Mouse (Mus musculus) thymus, adult 2 months (tissue): ENCODE data around the gene Kcnj4. TPM values are rescaled to one million over a fixed set of nuclear protein-coding genes. Genes with fewer than 3 reads are reported as not detected.

Experiments
- DNase-seq: peaks from one replicate; pipeline ENCODE4 v3.0.0; 2021
- H3K27ac ChIP-seq: fragments of 200-500 bp; 2 replicates; pipeline ENCODE4 v1.5.1; 2012; ENCODE audit warnings: low read length, control low read depth; ENCODE audit not compliant: control insufficient read depth, insufficient read depth
- H3K27me3 ChIP-seq: fragments of 200-500 bp; 2 replicates; pipeline ENCODE4 v1.6.1; 2012; ENCODE audit warnings: mild to moderate bottlenecking, low read length, moderate library complexity, mixed read lengths; ENCODE audit not compliant: control insufficient read depth, insufficient read depth
- H3K36me3 ChIP-seq: fragments of 200-500 bp; 2 replicates; pipeline ENCODE4 v1.6.1; 2012; ENCODE audit warnings: mild to moderate bottlenecking, low read length, moderate library complexity; ENCODE audit not compliant: control insufficient read depth, insufficient read depth
- H3K4me1 ChIP-seq: fragments of 200-500 bp; replicated peaks from 2 replicates; pipeline ENCODE4 v1.6.1; 2012; ENCODE audit warnings: low read length; ENCODE audit not compliant: control insufficient read depth, insufficient read depth
- H3K4me3 ChIP-seq: fragments of 200-500 bp; 2 replicates; pipeline ENCODE4 v1.5.1; 2012; ENCODE audit warnings: mild to moderate bottlenecking, low read length, control low read depth, moderate library complexity; ENCODE audit not compliant: control insufficient read depth, insufficient read depth
- CTCF ChIP-seq: fragments of 200-500 bp; IDR thresholded peaks from 2 replicates; pipeline ENCODE4 v1.5.1; 2012; ENCODE audit warnings: mild to moderate bottlenecking, control low read depth, low read length, moderate library complexity, borderline replicate concordance; ENCODE audit not compliant: control insufficient read depth, poor library complexity, insufficient read depth; ENCODE audit errors: extremely low read depth
- POLR2A ChIP-seq: fragments of 200-500 bp; IDR thresholded peaks from 2 replicates; pipeline ENCODE4 v1.6.1; 2012; ENCODE audit warnings: mild to moderate bottlenecking, low read length, control low read depth, moderate library complexity; ENCODE audit not compliant: control insufficient read depth, poor library complexity, insufficient read depth; ENCODE audit errors: extremely low read depth
- WGBS: fragments of 180-500 bp; shearing (Covaris S2); methylation state at CpG from one replicate; pipeline ENCODE4 v1.1.7; 2018; 5-methylcytosine and 5-hydroxymethylcytosine counted together
- polyA plus RNA-seq: library from polyadenylated mRNA; depleted of rRNA; stranded (reverse); fragments of >200 nt; gene quantifications from 2 replicates; pipeline ENCODE4 v1.2.3, GENCODE M21; 2012

Kcnj4 gene
- polyA plus RNA-seq, 1 experiment: not detected

DNA sequence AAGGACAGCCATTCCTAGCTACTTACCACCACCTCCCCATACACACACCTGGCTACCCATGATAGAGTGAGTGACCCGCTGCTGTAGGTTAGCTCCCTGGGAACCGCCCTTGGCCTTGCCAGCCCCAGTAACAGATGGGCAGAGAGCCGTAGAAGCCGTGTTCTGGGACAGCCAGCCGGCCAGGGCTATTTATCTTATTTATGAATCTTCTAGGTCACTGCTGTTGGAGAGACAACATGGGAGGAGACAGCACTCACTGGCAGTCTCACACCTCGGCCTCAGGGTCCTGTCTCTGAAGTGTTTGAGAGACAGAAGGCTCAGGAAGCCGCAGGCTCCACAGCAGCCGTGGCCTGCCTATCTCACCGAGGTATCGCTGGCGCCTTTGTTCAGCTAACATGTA is 15.6 kb downstream of the Kcnj4 start:
- TF ChIP-seq CTCF: no peak
- TF ChIP-seq POLR2A: no peak
- DNase-seq: no peak
- 79% methylated on average over 11 of the region's 11 CpGs for WGBS
- no peak overlapping the region for H3K4me3 ChIP-seq
- no peaks in the 10 kb centered on the region for H3K27me3 ChIP-seq
- H3K27ac ChIP-seq: no peak overlapping the region
- H3K4me1 ChIP-seq: no peaks in the 10 kb centered on the region
- no peaks in the 10 kb centered on the region for H3K36me3 ChIP-seq

DNA sequence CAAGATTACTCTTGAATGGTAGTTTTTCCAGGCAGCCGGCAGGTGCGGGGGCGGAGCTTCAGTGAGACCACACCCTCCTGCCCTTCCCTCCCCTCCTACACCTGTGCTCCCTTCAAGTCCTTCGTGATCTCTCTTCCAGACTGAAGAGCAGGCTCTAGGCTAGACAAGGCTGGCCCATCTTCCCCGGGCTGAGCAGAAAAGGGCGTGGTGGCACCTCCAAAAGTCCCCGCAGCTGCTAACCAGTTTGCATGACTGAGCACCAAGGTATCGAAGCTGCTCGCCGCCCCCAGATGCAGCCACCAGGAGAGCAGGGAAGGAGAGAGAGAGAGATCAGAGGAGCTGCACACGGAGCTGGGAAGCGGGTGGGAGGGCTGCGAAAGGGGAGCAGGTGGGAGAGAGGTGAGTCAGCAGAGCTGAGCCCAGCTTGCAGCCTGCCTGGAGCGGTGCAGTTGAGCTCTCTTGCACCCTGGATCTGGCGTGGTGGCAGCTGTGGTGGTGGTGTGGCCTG is 23.8 kb downstream of the Kcnj4 start:
- H3K27ac ChIP-seq: no peak overlapping the region
- no peaks in the 10 kb centered on the region; the same call in 1 of the 2 replicates for H3K27me3 ChIP-seq
- no peak for DNase-seq
- no peaks in the 10 kb centered on the region for H3K4me1 ChIP-seq
- 30% methylated on average over 15 of the region's 15 CpGs for WGBS
- TF ChIP-seq POLR2A (no peak), CTCF (no peak)
- H3K4me3 ChIP-seq: no peak overlapping the region
- no peaks in the 10 kb centered on the region for H3K36me3 ChIP-seq

DNA sequence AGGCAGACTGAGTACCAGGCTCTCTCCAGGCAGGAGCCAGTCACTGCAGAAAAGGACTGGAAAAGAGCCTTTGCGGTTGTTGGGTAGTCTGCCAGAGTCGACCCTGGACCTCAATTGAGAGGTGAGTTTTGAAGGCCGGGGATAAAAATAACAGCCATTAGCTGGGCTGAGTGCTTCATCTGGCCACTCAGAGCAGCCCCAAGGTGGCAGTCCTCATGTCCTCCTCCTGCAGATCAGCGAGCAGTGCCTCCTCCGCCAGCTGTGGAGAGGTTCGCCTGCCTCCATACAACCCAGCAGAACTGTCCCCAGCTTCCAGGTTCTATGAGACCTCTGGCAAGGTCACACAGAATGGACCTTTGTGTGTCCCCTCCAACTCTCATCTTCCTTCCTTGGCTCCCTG is 27.8 kb downstream of the Kcnj4 start:
- Histone ChIP-seq H3K4me3 (no peak overlapping the region), H3K4me1 (no peaks in the 10 kb centered on the region), H3K36me3 (no peaks in the 10 kb centered on the region), H3K27ac (no peak overlapping the region), H3K27me3 (no peaks in the 10 kb centered on the region; the same call in 1 of the 2 replicates)
- TF ChIP-seq CTCF: no peak
- no peak for TF ChIP-seq POLR2A
- 73% methylated on average over 6 of the region's 6 CpGs for WGBS
- no peak for DNase-seq

DNA sequence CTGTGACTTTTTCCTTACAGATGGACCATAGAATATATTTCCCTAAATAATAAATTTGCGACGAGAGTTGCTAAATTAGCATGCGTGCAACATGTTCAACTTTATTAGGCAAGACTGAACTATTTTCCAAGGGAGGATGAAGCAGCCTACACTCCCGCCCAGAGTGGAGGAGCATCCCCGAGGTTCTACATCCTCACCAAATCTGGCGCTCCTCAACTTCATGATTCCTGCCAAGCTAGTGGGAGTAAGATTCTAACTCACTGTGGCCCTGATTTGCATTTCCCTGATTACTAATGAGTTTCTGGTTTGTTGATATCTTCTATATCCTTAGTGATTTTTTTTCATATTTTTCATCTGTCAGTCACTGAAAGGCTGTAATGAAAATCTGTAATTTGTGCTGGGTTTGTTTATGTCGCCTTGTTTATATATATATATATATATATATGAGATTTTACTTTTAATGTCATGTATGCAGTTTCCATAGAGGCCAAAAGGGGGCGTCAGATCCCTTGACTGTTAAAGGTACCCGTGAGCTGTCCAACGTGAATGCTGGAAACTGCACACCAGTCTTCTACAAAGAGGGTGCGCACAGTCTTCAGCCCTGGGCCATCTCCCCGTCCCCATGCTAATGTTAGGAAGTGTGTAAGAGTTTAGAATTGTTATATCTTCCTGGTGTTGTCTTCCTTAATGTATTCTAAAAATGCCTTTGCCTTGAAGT is 31.2 kb downstream of the Kcnj4 start:
- WGBS: 65% methylated on average over 12 of the region's 12 CpGs

DNA sequence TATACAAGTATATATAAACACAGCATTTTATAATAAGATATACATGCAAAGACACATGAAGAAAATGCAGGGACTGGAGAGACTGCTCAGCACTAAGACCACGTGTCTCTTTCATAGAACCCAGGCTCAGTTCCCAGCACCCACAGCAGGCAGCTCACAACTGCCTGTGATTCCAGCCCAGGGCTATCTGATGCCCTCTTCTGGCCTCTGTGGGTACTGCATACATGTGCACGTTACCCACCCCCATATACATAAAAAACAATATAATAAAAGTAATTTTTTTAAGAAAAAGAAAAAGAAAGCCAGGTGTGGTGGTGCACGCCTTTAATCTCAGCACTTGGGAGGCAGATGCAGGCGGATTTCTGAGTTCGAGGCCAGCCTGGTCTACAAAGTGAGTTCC is 32.0 kb downstream of the Kcnj4 start:
- peak; percentile 11 for DNase-seq
- H3K27ac ChIP-seq: no peak overlapping the region
- H3K27me3 ChIP-seq: no peaks in the 10 kb centered on the region; the same call in 1 of the 2 replicates
- 85% methylated on average over 5 of the region's 5 CpGs for WGBS
- H3K4me1 ChIP-seq: no peaks in the 10 kb centered on the region
- no peak overlapping the region for H3K4me3 ChIP-seq
- no peaks in the 10 kb centered on the region for H3K36me3 ChIP-seq
- TF ChIP-seq CTCF: no peak
- no peak for TF ChIP-seq POLR2A

More for the DNA sequence above, 31.2 kb downstream of the Kcnj4 start:
- no peak for DNase-seq
- H3K4me3 ChIP-seq: no peak overlapping the region
- TF ChIP-seq POLR2A (no peak), CTCF (no peak)
- no peaks in the 10 kb centered on the region for H3K36me3 ChIP-seq
- no peaks in the 10 kb centered on the region; the same call in 1 of the 2 replicates for H3K27me3 ChIP-seq
- no peak overlapping the region for H3K27ac ChIP-seq
- H3K4me1 ChIP-seq: no peaks in the 10 kb centered on the region

DNA sequence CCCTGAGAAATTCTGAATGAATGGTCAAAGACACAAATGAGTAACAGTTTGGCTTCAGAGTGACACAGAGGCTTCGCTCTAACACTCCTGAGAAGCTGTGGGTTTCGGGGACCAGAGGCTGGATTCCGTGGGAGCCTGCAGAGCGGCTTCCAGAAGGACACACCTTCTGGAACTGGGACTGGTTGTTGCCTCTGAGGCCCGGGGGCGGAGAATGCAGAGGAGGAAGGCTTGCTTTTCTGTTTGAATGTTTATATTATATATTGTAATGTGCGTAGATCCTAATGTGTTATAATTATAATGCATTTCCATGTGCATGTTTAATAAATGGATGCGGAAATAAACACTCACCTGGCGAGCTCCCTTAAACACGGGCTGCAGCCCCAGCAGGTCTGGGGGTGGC is 33.9 kb downstream of the Kcnj4 start:
- Histone ChIP-seq H3K4me1 (no peaks in the 10 kb centered on the region), H3K4me3 (no peak overlapping the region), H3K27ac (no peak overlapping the region), H3K36me3 (no peaks in the 10 kb centered on the region), H3K27me3 (no peaks in the 10 kb centered on the region; the same call in 1 of the 2 replicates)
- WGBS: 80% methylated on average over 10 of the region's 10 CpGs
- TF ChIP-seq CTCF (no peak), POLR2A (no peak)
- no peak for DNase-seq
